Mouse (Mus musculus): Measurements from ENCODE around the gene Atox1. TPM values are rescaled to one million over a fixed set of nuclear protein-coding genes. Genes with fewer than 3 reads are reported as not detected.
"Not testable (repeated sequence)": the region's sequence is repeated elsewhere in the genome, so short reads cannot be mapped to it uniquely, and the experiment has no call there.

Gene Atox1
- total RNA-seq, 2 experiments from 2014 or later = 84.3 to 103 TPM

- DNase-seq (ENCODE audit: low spot score in 2 of 2) = no peak
Observed at GRCm38 (mm10) chr11:55455166-55455565, 5.9 kb downstream of the Atox1 start.

DNA sequence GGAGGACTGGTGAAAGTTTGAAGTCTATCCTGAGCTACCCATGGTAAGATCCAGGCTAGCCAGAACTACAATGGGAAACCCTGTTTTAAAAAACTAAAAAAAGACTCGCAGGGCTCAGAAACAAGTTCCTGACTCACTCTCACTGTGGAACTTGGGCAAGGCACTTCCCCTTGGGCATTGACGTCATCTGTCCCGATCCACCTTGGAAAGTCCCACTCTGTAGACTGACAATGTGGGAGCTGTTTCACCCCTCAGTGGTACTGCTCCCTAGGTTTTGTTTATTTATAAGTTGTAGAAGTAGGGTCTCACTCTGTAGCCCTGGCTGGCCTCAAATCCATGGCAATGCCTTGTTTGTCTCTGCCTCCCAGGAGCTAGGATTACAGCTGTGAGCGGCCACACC is 7.4 kb downstream of the Atox1 start:
- DNase-seq (ENCODE audit: low spot score in 2 of 2) = no peak

GRCm38 (mm10) chr11:55450311-55450710 is 10.7 kb downstream of the Atox1 start:
- DNase-seq (ENCODE audit: low spot score in 2 of 2) = no peak

DNA sequence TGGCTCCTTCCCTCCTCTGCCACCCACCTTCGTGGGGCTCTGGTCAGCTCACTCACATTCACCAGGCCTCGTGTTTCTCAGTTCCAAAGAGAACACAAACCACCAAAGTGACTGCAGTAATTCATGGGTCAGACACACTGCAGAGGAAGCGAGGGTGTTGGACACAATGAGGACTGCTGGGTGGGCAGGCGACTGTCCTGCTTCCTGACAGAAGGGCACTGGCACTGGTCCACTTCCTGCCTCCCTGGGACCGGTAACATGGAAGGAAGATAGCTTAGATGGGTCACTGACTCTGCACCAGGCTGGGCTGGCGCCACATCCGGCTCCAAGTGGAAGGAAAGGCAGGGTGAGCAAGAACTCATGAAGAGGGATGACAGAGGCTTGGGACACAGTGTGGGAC is 11.5 kb downstream of the Atox1 start:
- DNase-seq (ENCODE audit: low spot score in 2 of 2) = no peak

- peak; percentile 86 to 88 for DNase-seq (ENCODE audit: low spot score in 2 of 2)
Observed at GRCm38 (mm10) chr11:55446579-55446978, 14.5 kb downstream of the Atox1 start.

DNA sequence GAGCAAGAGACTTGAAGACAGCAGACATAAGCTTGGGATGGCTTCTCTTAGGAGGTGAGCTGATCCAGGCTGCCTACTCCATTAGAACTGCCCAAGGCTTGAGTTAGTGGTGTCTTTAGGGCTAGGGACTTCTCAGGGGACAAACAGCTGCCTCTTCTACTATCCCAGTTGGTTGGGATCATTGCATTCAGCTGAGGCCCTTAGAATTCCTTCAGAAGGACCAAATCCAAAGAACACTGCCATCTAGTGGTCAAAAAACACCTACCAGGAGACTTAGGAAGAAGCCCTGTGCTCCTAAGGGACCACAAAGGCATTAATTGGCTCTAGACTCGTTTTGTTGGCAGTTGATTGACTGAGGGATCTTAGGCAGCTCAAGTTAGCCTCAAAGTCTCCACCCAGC is 16.3 kb downstream of the Atox1 start:
- DNase-seq (ENCODE audit: low spot score in 2 of 2) = peak; percentile 28 to 50

GRCm38 (mm10) chr11:55439718-55440117 is 21.3 kb downstream of the Atox1 start:
- no peak for DNase-seq (ENCODE audit: low spot score in 2 of 2)

DNA sequence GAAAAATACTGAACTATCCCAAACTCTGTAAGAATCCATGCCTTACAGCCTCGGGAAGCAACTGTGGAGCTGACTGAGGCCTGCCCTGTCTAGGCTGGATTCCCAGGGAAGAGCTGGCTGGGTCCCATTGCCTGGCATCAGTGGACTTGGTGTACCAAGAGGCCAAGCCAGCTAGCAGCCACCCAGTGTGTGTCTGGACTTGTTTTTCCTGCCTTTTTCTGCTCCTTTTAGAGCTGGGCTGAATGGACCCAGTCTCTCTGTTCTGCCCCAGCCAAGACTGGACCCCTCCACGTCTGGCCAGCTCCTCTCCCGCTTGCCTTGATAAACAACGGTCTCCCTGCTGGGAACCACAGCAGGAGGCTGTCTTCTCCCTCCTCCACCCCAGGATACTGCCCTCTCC is 23.0 kb downstream of the Atox1 start:
- peak in 1 of 2 experiments; percentile 26 for DNase-seq (ENCODE audit: low spot score in 2 of 2)

DNA sequence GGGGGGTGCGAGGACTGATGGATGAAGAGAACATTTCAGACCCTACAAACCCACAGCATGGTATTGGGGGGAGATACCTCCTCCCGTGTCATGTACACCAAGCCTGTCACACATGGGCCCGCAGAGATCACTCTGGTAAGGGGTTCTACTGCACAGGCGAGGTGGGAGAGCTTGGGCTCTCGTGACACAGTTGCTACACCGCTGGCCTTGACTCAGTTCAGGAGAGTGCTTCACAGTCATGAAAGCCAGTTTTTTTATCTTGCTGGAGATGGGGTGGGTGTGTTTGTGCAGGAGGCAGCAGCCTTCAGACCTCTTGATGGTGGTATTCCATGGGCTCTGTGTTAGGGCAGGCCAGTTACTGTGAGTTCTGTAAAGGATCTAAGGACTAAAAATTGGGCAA is 24.9 kb downstream of the Atox1 start:
- DNase-seq (ENCODE audit: low spot score in 2 of 2) = no peak

- no peak for DNase-seq (ENCODE audit: low spot score in 2 of 2)
Observed at GRCm38 (mm10) chr11:55432981-55433380, 28.1 kb downstream of the Atox1 start.

DNA sequence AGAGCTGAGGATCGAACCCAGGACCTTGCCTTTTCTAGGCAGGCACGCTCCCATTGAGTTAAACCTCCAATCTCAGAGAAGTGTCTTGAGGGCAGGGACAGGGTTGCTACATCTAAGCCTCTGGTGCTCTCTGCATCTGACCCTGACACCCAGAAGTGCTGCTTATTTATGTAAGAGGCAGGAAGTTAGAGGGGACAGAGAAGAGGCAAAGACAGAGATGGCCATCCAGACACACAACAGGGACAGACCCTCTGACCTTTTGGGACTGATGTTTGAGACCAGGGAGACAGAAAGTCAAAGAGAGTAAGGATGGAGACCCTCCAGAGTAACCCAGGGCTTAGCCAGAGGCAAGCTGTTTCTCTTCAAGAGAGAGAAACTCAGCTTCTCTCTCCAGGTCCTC is 31.1 kb downstream of the Atox1 start:
- no peak for DNase-seq (ENCODE audit: low spot score in 2 of 2)

DNA sequence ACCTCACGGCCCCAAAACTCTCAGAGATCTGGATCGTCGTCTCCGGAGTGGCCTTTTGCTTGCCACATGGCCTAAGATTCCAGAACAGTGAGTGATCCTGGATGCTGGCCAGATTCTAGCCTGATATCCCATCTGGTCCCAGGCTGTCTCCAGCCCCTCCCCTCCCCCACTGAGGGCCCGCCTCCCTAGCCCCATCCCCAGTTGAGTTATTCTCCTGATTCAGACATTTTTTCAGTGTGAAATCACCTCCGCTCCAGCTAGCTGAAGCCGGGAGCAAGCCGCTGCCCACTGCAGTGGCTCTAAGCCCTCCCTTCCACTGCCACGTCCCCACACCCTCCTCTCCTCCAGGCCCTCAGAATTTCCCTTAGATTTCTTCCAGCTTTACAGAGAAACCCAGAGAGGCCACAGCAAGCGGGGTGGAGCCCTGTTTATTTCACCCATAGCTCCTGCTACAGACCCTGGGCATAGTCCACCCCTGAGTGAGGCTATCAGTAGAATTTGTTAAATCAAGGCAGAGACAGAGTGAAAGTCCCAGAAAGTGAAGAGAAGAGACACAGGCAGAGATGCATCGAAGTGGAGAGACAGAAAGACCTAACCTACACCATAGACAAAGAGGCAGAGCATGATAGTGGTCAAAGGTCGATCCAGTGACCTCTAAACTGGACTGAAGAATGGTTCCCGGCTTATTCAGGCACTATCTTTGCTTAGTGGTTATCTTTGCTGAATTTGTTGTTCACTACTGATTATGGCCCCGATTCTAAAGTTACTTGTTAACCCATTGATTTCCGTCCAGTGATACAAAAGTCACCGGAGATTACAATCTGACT is 32.6 kb downstream of the Atox1 start:
- DNase-seq (ENCODE audit: low spot score in 2 of 2) = no peak

- DNase-seq (ENCODE audit: low spot score in 2 of 2) = no peak
Observed at GRCm38 (mm10) chr11:55424746-55425360, 36.2 kb downstream of the Atox1 start.

GRCm38 (mm10) chr11:55423756-55424155 is 37.3 kb downstream of the Atox1 start:
- no peak for DNase-seq (ENCODE audit: low spot score in 2 of 2)

DNA sequence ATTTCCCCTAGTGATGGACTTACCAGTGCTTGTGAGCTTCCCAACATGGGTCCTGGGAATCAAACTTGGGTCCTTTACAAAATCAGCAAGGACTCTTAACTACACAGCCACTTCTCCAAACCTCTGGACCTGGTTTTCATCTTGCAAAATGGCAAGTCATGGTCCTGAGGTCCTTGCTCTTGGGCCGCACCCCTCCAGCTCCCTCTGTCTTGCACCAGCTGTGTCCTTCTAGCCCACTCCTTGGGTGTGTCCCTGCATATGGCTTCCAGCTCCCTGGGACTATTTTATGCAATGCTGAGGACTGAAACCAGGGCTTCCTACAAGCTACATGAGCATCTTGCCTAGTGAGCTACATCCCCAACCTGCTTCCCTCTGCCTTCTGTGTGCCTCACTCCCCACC is 38.1 kb downstream of the Atox1 start, which contains the start of gene Sparc:
Sparc (minus strand) TSS at position 206 of the 400 bp plus-strand sequence.
- no peak for DNase-seq (ENCODE audit: low spot score in 2 of 2)

DNA sequence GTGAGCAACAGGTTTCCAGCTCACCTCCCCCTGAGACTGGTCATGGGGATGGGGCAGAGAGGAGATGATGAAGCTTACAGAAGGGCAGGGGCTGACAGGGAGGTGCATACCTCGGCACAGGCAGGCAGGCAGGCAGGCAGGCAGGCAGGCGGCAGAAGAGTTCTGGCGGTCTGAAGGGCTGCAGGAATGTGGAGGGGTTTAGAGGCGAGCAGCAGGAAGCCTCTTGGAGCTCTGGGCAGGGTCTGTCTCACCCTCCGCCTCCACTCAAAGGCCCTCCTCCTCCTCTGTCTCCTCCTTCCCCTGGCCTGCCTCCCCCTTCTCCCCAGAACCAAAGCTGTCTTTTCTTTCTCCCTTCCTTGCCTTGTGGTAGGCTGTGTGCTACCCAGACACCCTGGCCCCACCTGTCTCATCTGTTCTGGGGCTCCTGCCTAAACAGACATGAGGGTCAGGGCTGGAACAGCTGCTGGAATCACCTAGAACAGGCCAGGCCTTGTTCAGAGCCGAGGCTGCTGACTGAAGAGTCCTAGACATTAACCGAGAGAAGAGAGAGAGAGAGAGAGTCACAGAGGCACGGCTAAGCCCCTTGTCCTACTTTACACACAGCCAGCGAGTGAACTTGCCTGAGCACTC is 41.2 kb downstream of the Atox1 start:
- no peak for DNase-seq (ENCODE audit: low spot score in 2 of 2)

DNA sequence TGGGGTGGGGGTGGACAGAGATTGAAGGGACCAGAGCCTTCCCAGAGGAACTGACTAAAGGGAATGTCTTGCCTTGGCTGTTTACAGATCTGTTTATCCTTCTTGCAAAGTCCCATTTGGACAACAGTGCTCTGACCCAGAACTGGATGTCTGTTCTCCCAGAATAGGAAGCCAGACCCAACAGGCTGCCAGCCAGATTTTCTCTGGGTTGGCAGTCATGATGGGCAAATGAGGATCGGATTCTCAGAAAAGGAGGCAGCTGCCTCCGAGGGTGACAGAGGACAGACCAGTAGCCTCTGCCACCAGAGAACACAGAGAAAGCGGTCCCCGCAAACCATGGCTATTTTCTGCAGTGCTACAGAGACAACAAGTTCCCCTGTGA is 41.8 kb downstream of the Atox1 start:
- peak; percentile 17 to 25 for DNase-seq (ENCODE audit: low spot score in 2 of 2)

GRCm38 (mm10) chr11:55418704-55419061 is 42.4 kb downstream of the Atox1 start:
- no peak for DNase-seq (ENCODE audit: low spot score in 2 of 2)

- no peak for DNase-seq (ENCODE audit: low spot score in 2 of 2)
Observed at GRCm38 (mm10) chr11:55417898-55418703, 42.9 kb downstream of the Atox1 start.

DNA sequence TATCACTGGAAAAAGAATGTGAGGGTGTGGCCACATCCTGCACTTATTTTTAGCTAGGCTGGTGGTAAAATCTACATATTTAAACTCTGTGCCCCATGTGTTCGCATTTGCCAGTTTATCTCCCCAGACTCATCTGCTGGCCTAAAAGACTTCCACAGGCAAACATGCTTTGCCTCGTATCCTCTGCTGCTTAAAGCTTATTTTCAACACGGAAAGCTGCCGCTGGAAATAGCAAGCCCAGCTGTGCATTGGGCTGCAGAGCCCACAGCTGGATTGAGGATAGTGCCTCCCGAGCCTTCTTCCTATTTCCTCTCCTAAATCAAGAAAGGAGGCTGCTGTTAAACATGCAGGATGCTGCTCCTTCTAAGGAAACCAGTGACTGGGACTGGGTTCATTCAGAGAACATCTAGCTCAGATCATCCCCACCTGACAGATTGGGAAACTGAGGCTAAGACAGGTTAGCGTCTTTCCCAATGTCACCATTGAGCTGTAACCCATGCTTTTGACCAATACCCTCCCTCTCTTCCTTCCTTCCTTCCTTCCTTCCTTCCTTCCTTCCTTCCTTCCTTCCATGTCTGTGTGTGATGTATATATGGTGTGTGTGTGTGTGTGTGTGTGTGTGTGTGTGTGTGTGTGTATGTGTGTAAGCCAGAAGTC is 44.3 kb downstream of the Atox1 start:
- DNase-seq (ENCODE audit: low spot score in 2 of 2) = no peak

- DNase-seq (ENCODE audit: low spot score in 2 of 2) = not testable (repeated sequence)
Observed at GRCm38 (mm10) chr11:55415731-55416130, 45.3 kb downstream of the Atox1 start.

Data from left cerebral cortex, adult 18-20 months (tissue).